Mouse (Mus musculus): ENCODE measurements around the gene Ltn1. TPM values are rescaled to one million over a fixed set of nuclear protein-coding genes. Genes with fewer than 3 reads are reported as not detected.

Ltn1 gene
- total RNA-seq (2022), result 10 to 100 TPM; 40.0 to 50.7 (median 44.1) TPM

DNA sequence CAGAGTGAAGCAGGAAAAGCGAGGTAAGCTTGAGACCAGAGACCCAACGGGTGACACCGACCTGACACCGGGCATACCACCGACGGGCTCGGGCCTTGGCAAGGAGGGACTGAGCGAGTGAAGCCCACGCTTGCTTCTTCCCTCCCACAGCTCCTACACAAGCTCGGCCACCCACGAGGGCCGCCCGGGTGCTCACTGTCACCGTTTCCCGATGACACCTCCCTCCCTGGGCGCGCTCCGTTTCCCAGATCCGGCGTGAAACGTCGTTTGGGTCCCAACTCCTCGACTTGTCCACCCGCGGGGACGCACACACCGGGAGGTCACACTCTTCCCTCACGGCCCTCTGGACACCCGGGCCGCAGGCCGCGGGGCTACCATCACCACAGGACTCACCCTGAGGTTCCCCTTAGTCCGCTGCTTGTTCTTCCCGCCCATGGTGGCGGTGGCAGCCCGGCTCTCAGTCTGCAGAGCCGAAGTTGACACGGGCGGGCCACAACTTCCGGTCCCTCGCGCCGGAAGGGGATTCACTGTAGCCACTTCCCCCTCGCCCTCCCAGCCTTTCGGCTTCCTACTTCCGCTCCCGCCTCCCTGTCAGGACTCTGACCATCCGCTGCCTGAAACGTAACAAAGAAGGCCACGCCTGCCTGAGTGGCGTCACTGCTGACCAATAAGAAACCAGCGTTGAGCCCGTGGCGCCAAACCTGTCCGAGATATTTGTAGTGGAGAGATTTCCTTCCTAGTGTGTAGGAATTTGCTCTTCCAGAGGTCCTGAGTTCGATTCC lies at the start of gene Ltn1:
TSS of gene Ltn1 (minus strand) at position 580 of the 782 bp plus-strand sequence.
- peak; percentile 98 to 99 for DNase-seq (ENCODE audit: low spot score in 2 of 2)

GRCm38 (mm10) chr16:87470579-87470978 lies 38.2 kb upstream of the Ltn1 start:
- DNase-seq (ENCODE audit: low spot score in 2 of 2), result no peak

DNA sequence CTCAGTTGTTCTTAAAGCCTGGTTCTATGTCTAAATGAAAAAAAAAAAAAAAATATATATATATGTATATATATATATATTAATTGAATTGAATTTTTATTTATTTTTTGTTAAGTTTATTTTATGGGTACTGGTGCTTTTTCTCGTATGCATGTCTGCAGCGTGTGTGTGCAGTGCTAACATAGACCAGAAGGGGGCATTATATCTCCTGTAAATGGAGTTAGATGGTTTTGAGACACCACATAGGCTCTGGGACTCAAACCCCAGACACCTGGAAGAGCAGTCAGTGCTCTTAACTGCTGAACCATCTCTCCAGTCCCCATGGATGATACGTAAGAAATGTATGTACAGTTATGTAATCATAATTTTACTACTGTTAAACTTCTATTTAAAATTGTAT lies 26.3 kb upstream of the Ltn1 start:
- DNase-seq (ENCODE audit: low spot score in 2 of 2), result no peak

DNA sequence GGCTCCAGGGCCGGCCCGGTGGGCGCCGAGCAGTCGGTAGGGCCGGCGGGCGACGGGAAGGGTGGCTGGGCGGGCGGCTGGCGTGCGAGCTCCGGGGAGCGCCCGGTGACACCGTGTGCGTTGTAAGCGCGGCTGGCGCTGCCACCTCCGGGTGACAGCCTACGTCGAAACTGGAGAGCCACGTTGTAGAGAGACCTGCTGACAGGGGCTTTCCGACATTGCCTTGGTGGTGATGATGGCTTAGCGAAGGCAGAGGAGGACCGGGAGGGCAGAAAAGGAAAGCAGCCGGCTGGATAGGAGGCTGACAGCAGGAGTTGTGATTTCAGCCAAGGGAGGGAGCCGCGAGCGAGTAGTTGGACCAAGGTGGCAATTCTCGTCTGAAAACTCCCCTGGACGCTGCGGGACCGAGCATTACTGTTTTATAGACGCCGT lies 22.8 kb upstream of the Ltn1 start:
- no peak for DNase-seq (ENCODE audit: low spot score in 2 of 2)

- DNase-seq (ENCODE audit: low spot score in 2 of 2), result peak; percentile 88 to 89
These were observed 22.2 kb upstream of the Ltn1 start, which contains the start of gene Usp16 for GRCm38 (mm10) chr16:87454419-87455179. TSS of gene Usp16 (plus strand) at chr16:87454703.

- DNase-seq (ENCODE audit: low spot score in 2 of 2), result no peak
These were observed 20.8 kb upstream of the Ltn1 start for GRCm38 (mm10) chr16:87453226-87453625.

DNA sequence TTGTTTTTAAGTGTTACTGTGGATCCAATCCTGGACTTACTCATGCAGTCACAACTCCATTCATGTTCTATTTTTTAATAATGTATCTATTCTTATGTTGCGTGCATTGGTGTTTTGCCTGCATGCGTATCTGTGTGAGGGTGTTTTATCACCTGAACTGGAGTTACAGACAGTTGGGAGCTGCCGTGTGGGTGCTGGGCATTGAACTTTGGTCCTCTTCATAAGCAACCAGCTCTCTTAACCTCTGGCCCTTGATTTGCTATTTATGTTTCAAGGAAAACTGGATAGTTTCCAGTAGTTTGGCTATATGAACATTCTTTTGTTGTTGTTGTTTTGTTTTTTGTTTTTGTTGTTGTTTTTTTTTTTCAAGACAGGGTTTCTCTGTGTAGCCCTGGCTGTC lies 13.1 kb upstream of the Ltn1 start:
- DNase-seq (ENCODE audit: low spot score in 2 of 2), result no peak

GRCm38 (mm10) chr16:87445110-87445509 lies 12.7 kb upstream of the Ltn1 start:
- no peak for DNase-seq (ENCODE audit: low spot score in 2 of 2)

- DNase-seq (ENCODE audit: low spot score in 2 of 2), result no peak
These were observed 11.7 kb upstream of the Ltn1 start for GRCm38 (mm10) chr16:87444071-87444470.

GRCm38 (mm10) chr16:87443245-87443644 lies 10.8 kb upstream of the Ltn1 start:
- DNase-seq (ENCODE audit: low spot score in 2 of 2), result no peak

- no peak for DNase-seq (ENCODE audit: low spot score in 2 of 2)
These were observed 9.9 kb upstream of the Ltn1 start for GRCm38 (mm10) chr16:87442291-87442690.

- DNase-seq (ENCODE audit: low spot score in 2 of 2), result no peak
These were observed 8.7 kb upstream of the Ltn1 start for GRCm38 (mm10) chr16:87441089-87441488.

GRCm38 (mm10) chr16:87440184-87440686 lies 7.8 kb upstream of the Ltn1 start, which contains the start of gene Rwdd2b:
TSS of gene Rwdd2b (minus strand) at chr16:87440573.
- DNase-seq (ENCODE audit: low spot score in 2 of 2), result peak; percentile 88 to 91

DNA sequence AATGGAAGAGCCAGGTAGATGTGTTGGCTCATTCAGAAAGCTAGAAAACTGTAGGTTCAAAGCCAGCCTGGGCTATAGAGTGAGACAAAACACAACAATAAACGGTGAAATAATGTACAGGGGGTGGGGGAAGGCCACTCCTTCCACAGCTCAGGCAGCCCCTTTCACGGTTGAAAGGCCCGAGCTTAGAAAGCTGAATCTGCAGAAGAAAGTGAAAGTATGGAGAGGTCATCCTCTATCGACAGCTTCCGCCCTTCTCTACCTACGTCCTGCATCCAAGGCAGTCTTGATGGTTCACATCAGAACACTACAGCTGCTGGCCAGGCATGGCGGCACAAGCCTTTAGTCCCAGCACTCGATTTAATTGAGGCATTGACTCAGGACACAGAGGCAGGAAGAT lies 6.3 kb upstream of the Ltn1 start:
- DNase-seq (ENCODE audit: low spot score in 2 of 2), result no peak

GRCm38 (mm10) chr16:87437096-87437495 lies 4.7 kb upstream of the Ltn1 start:
- DNase-seq (ENCODE audit: low spot score in 2 of 2), result no peak

- no peak for DNase-seq (ENCODE audit: low spot score in 2 of 2)
These were observed 3.2 kb upstream of the Ltn1 start for GRCm38 (mm10) chr16:87435411-87436205.

DNA sequence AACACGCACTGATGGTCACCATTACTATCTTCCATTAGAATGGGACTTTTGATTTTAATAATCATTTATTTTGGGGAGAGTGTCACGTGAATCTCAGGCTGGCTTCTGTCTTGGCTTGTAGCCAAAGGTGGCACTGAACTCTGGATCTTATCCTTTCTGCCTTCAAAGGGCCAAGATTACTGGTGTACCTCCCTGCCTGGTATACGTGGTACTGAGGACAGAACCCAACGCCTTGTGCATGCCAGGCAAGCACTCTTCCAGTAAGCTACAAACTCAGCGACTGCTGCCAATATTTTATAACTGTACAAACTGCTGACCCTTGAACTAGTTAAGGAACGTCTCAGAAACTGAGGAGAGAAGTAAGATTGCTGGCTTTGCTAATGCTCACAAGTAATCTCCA lies 2.5 kb upstream of the Ltn1 start:
- no peak for DNase-seq (ENCODE audit: low spot score in 2 of 2)

GRCm38 (mm10) chr16:87434266-87434665 lies 1.9 kb upstream of the Ltn1 start:
- no peak for DNase-seq (ENCODE audit: low spot score in 2 of 2)

- DNase-seq (ENCODE audit: low spot score in 2 of 2), result no peak
These were observed 4.9 kb downstream of the Ltn1 start for GRCm38 (mm10) chr16:87427516-87427915.

DNA sequence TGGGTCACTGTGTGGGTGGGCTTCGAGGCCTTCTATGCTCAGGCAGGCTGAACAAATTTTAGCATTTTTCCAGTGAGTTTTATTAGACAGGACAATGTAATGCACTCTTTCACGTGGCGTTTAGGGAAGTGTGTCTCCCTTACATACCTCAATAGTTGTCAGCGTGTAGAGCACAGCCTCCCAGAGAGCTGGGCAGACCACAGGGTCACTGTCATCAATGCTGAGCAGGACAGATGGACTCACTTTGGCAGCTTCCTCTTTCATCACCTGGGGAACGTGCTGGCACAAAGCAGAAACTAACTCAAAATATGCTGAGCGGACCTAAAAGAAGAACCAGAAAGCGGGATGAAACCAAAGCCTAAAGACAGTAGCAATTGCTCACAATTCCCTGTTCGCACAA lies 11.8 kb downstream of the Ltn1 start:
- no peak for DNase-seq (ENCODE audit: low spot score in 2 of 2)

- no peak for DNase-seq (ENCODE audit: low spot score in 2 of 2)
These were observed 27.4 kb downstream of the Ltn1 start for GRCm38 (mm10) chr16:87405001-87405400.
